Mouse (Mus musculus) limb, embryonic 14.5 days (tissue): ENCODE measurements around the gene Pip4p1. TPM values are rescaled to one million over a fixed set of nuclear protein-coding genes. Genes with fewer than 3 reads are reported as not detected.
"Not testable (repeated sequence)": the region's sequence is repeated elsewhere in the genome, so short reads cannot be mapped to it uniquely, and the experiment has no call there.

Experiments used
- ATAC-seq: fragments of 200-750 bp; cut with Nextera tagmentation; 2 replicates; pipeline ENCODE4 v1.8.0; 2017; ENCODE audit warnings: low read depth, moderate number of reproducible peaks, moderate TSS enrichment; ENCODE audit not compliant: low FRiP score
- DNase-seq: peaks from one replicate; pipeline ENCODE4 v3.0.0-alpha.2; 2015; ENCODE audit warnings: low spot score
- H3K27ac ChIP-seq: fragments of 300-500 bp; sonication (generic); replicated peaks from 2 replicates; pipeline ENCODE4 v1.5.1; 2014; ENCODE audit warnings: low read depth, mild to moderate bottlenecking, low read length, moderate library complexity, mixed read lengths
- H3K27me3 ChIP-seq: fragments of 300-500 bp; sonication (generic); 2 replicates; pipeline ENCODE4 v1.6.1; 2014; ENCODE audit warnings: low read length, mixed read lengths; ENCODE audit not compliant: control insufficient read depth, insufficient read depth
- H3K36me3 ChIP-seq: fragments of 300-500 bp; sonication (generic); 2 replicates; pipeline ENCODE4 v1.6.1; 2014; ENCODE audit warnings: mild to moderate bottlenecking, low read length, moderate library complexity, mixed read lengths; ENCODE audit not compliant: control insufficient read depth, insufficient read depth
- H3K4me1 ChIP-seq: fragments of 300-500 bp; sonication (generic); 2 replicates; pipeline ENCODE4 v1.6.1; 2014; ENCODE audit warnings: antibody characterized with exemption, low read length, mixed read lengths; ENCODE audit not compliant: control insufficient read depth, insufficient read depth
- H3K4me2 ChIP-seq: fragments of 300-500 bp; sonication (generic); replicated peaks from 2 replicates; pipeline ENCODE4 v1.6.1; 2014; ENCODE audit warnings: low read depth, mild to moderate bottlenecking, low read length, moderate library complexity; ENCODE audit not compliant: severe bottlenecking
- H3K4me3 ChIP-seq: fragments of 300-500 bp; sonication (generic); replicated peaks from 2 replicates; pipeline ENCODE4 v1.5.1; 2014; ENCODE audit warnings: low read length
- H3K9ac ChIP-seq: fragments of 300-500 bp; sonication (generic); 2 replicates; pipeline ENCODE4 v1.6.1; 2014; ENCODE audit warnings: mild to moderate bottlenecking, low read depth, low read length, moderate library complexity; ENCODE audit not compliant: severe bottlenecking
- H3K9me3 ChIP-seq: fragments of 300-500 bp; sonication (generic); 2 replicates; pipeline ENCODE4 v1.6.1; 2016; ENCODE audit warnings: low read length; ENCODE audit not compliant: control insufficient read depth
- POLR2A ChIP-seq: fragments of 200-500 bp; IDR thresholded peaks from 2 replicates; pipeline ENCODE4 v1.8.0; 2012; ENCODE audit warnings: inconsistent platforms, mild to moderate bottlenecking, moderate library complexity, borderline replicate concordance; ENCODE audit not compliant: insufficient read depth, insufficient read length; ENCODE audit errors: extremely low read depth
- WGBS: fragments of 180-500 bp; shearing (Covaris S2); extraction: QIAGEN DNeasy Blood & Tissue Kit; methylation state at CpG from one replicate; pipeline ENCODE4 v1.1.7; 2014; 5-methylcytosine and 5-hydroxymethylcytosine counted together
- polyA plus RNA-seq, 2 experiments: library from polyadenylated mRNA; depleted of rRNA in 1 of 2; stranded (reverse) in 1 of 2; unstranded in 1 of 2; fragments of >200 nt; fragmentation: Nextera tagmentation in 1 of 2; extraction: Ambion mirVana in 1 of 2; gene quantifications; 2 replicates each; pipeline versions ENCODE4 v1.2.1 to v1.2.3; 2012 to 2014

Pip4p1 gene
- polyA plus RNA-seq, 2 experiments = 50.3 to 82.3 TPM

DNA sequence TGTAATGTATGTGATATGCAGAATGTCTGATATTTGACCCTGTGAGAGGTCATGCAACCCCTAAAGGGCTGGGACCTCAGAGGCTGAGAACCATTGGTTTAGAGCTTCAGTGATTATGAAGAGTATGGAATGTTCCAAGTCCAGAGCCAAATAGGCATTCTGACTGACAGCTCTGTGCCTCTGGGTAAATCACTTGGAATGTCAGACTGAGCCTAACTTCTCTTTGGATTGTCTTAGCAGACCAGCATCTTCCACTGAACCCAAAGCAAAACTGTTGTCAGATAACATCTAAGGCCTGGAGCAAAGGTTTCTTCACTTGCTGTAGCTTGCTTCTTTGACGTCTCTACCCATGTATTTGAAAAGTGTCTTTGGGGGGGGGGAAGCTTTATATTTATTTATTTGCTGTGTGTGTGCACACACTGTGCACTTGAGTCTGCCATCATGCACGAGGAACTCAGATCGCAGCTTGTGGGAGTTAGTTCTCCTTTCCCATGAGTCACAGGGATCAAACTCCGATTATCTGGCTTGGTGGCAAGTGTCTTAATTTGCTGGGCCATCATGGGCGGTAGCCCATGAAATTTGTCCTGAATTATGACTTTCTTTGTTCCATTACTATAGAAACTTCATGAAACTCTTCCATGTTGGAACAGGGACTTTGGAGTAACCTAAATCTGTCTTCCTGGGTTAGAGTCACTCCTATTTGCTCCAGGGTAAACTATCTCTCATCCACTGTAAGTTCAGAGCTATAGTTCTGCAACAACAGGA, 37.7 kb upstream of the Pip4p1 start:
- Histone ChIP-seq H3K4me1 (no peaks in the 10 kb centered on the region), H3K9ac (no peak overlapping the region), H3K9me3 (no peaks in the 10 kb centered on the region), H3K4me3 (no peak overlapping the region), H3K27ac (no peak overlapping the region), H3K36me3 (no peaks in the 10 kb centered on the region), H3K4me2 (no peak overlapping the region), H3K27me3 (no peaks in the 10 kb centered on the region)
- no peak for ATAC-seq
- TF ChIP-seq POLR2A = no peak
- 81% methylated on average over 5 of the region's 5 CpGs for WGBS
- no peak for DNase-seq

DNA sequence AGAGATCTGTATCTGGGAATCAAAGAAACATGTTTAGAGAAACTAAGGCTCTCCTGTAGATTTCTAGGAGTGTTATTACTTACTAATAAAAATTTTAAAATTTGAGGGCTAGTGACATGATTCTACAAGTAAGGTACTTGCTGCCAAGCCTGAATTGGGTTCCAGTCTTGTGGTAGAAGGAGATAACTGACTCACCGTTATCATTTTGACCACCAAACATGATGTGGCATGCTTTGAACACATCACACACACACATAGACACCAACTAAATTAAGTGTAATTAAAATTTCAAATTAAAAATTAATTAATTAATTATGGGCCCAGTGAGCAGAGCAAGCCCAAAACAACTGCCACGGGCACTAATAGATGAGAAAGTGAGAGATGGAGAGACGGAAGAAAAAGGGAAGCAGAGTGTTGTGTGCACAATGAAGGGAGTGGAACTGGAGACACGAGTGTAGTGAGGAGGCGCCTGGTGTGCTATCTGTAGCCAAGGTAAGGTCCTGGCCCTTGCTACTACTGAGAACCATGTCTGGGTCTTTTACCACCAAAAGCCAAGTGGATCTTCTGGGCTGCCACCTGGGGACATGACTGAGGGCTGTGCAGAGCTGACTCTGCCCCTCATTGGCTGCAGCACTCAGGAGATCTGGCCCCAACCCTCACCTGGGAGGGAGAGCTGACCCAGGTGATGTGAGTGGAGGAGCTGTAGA, 27.8 kb upstream of the Pip4p1 start:
- not testable (repeated sequence) for H3K27ac ChIP-seq, H3K4me2 ChIP-seq, H3K4me3 ChIP-seq, H3K9ac ChIP-seq, H3K27me3 ChIP-seq, H3K9me3 ChIP-seq, H3K4me1 ChIP-seq, ATAC-seq, H3K36me3 ChIP-seq, DNase-seq
- WGBS = 90% methylated on average over 5 of the region's 5 CpGs

DNA sequence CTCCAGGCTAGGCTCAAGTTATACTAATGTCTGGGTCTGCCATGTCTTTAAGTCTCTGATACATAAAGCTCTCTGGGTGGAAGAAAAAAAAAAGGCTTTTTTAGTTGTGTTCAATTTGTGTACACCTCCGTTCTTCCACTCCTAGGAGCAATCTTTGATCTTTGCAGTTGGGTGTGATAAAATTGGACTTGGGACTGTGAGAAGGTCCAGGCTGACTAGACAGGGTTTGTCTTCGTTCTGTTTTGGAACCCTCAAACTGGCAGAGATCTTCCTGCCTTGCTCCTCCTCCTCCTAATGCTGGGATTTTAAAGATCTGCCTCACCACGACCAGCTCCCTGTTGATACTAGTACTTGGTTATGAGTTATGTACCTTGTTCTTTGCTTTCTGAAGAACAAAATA, 26.5 kb upstream of the Pip4p1 start:
- WGBS = 66% methylated on average over 3 of the region's 3 CpGs
- H3K4me1 ChIP-seq, H3K27me3 ChIP-seq, ATAC-seq, H3K4me3 ChIP-seq, DNase-seq, H3K9ac ChIP-seq, H3K9me3 ChIP-seq, H3K4me2 ChIP-seq, H3K36me3 ChIP-seq, H3K27ac ChIP-seq: not testable (repeated sequence)

DNA sequence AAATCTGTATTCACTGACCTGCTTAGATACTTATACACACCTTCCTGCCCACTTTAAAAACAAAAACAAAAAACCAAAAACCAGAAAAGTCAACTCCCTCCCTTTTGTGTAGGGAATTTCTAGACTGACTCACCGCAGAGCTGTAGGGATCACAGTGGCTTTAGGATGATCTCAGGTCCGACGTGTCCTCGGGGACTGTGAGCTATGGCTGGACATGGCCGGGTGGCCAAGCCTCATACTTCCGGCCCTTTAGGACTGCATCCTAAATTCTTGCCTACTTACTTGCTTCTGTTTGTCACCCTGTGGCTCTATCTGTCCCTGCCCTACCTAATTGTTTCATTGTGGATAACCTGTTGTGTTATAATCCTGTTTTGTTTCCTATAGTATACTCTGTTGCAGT, 26.1 kb upstream of the Pip4p1 start:
- H3K36me3 ChIP-seq, H3K4me3 ChIP-seq, DNase-seq, H3K4me1 ChIP-seq, H3K27me3 ChIP-seq, H3K9me3 ChIP-seq, H3K27ac ChIP-seq, H3K9ac ChIP-seq, ATAC-seq: not testable (repeated sequence)
- 82% methylated on average over 6 of the region's 6 CpGs for WGBS
- H3K4me2 ChIP-seq = 0 out of 2 replicates have a peak overlapping the region, but pooled peaks have one; percentile 19

DNA sequence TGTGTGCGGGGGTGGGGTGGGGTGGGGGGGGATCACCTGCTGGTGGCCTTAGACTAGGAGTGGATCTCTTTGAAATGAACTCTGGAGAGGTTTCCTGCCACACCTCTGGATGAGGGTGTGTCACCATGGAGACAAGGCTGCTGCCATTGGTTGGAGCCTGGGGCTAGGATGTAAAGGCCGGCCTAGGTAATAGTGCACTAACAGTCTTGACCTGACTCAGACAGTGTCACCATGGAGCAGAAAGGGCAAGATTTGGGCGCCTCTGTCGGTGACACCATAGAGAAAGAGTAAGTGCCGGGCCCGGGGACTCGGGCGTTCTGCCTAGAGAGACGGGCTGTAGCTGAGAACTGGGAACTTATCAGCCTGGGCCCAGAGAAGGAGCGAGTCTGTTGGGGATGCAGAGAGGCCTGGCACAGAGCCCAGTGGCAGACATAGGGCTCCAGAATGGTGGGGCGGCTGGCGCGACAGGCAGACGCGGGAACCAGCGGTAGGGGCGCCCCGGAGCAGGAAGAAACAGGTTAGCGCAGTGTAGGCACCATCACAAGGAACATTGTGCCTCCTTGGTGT, 25.4 kb upstream of the Pip4p1 start, which contains the start of gene Pnp2:
Gene Pnp2 (plus strand): TSS at position 51 of the 567 bp plus-strand sequence.
- not testable (repeated sequence) for H3K27ac ChIP-seq, DNase-seq, H3K9me3 ChIP-seq, H3K36me3 ChIP-seq, H3K9ac ChIP-seq, H3K4me1 ChIP-seq, H3K27me3 ChIP-seq, H3K4me3 ChIP-seq
- H3K4me2 ChIP-seq = peak within 1 kb of the TSS; percentile 19; the same call in 1 of the 2 replicates
- WGBS = 6% methylated on average over 17 of the region's 19 CpGs
- ATAC-seq = peak; percentile 74
